Mouse (Mus musculus): ENCODE data around the gene Cd84. TPM values are rescaled to one million over a fixed set of nuclear protein-coding genes. Genes with fewer than 3 reads are reported as not detected.

Gene Cd84
- polyA plus RNA-seq, 1 experiment from 2014 or later = 0.82 TPM

GRCm38 (mm10) chr1:171921641-171922040 is 82.1 kb downstream of the Cd84 start:
- H3K9ac ChIP-seq (replicated peaks; ENCODE audit: low read depth, low read length) = no peak overlapping the region
- H3K36me3 ChIP-seq (ENCODE audit: control insufficient read depth, insufficient read depth) = no peaks in the 10 kb centered on the region
- no peaks in the 10 kb centered on the region for H3K27me3 ChIP-seq (replicated peaks; ENCODE audit: control insufficient read depth, insufficient read depth, low read length)
- H3K4me1 ChIP-seq (replicated peaks; ENCODE audit: control insufficient read depth, insufficient read depth, low read length) = no peaks in the 10 kb centered on the region
- no peaks in the 10 kb centered on the region for H3K9me3 ChIP-seq (ENCODE audit: control insufficient read depth, low read length)
- H3K4me3 ChIP-seq (replicated peaks; ENCODE audit: low read length) = no peak overlapping the region
- no peak for ATAC-seq
- no peak overlapping the region for H3K27ac ChIP-seq (ENCODE audit: low read length)
- no peak overlapping the region for H3K4me2 ChIP-seq (ENCODE audit: low read length)
- whole genome bisulfite sequencing = 81% methylated on average over 2 of the region's 2 CpGs

DNA sequence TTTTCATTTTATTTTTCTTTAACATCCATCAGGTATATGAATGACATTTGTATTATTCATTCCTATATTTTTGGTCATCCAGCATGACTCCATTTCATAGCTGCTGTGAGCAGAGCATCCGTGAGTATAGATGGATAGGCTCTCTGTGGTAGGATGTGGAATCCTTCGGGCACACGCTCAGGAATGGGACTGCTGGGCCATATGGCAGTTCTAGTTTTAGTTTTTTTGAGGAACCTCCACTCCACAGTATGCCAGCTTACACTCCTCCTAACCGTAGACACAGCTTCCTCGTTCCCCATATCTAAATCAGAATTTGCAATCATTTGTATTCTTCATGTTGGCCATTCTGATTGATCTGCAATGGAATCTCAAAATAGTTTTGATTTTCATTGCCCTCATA is 83.3 kb downstream of the Cd84 start:
- Histone ChIP-seq H3K27ac (ENCODE audit: low read length) (no peak overlapping the region), H3K9ac (replicated peaks; ENCODE audit: low read depth, low read length) (no peak overlapping the region), H3K4me1 (replicated peaks; ENCODE audit: control insufficient read depth, insufficient read depth, low read length) (no peaks in the 10 kb centered on the region), H3K36me3 (ENCODE audit: control insufficient read depth, insufficient read depth) (no peaks in the 10 kb centered on the region), H3K4me3 (replicated peaks; ENCODE audit: low read length) (no peak overlapping the region), H3K9me3 (ENCODE audit: control insufficient read depth, low read length) (no peaks in the 10 kb centered on the region), H3K4me2 (ENCODE audit: low read length) (no peak overlapping the region), H3K27me3 (replicated peaks; ENCODE audit: control insufficient read depth, insufficient read depth, low read length) (no peaks in the 10 kb centered on the region)
- WGBS = 96% methylated on average over 5 of the region's 5 CpGs
- no peak for ATAC-seq

DNA sequence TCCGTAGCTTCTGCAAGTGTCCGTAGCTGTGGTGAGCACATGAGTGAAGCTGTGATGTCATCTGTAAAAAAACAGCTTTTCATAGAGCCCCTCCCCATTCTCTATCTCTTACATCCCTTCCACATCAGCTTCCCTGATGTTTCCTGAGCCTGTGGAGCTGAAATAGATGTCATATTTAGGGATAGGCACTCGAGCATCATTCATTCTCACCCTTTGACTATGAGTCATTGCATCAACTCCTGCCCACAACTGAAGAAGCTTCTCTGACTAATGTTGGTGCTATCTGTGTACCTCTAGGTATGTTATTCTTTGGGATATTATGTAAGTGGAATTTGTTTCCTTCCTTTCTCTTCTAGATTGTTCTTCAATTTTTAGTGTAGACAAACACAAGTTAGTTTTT is 85.4 kb downstream of the Cd84 start:
- no peak for ATAC-seq
- Histone ChIP-seq H3K27me3 (replicated peaks; ENCODE audit: control insufficient read depth, insufficient read depth, low read length) (no peaks in the 10 kb centered on the region), H3K4me3 (replicated peaks; ENCODE audit: low read length) (no peak overlapping the region), H3K9ac (replicated peaks; ENCODE audit: low read depth, low read length) (no peak overlapping the region), H3K4me1 (replicated peaks; ENCODE audit: control insufficient read depth, insufficient read depth, low read length) (no peaks in the 10 kb centered on the region), H3K9me3 (ENCODE audit: control insufficient read depth, low read length) (no peaks in the 10 kb centered on the region), H3K27ac (ENCODE audit: low read length) (no peak overlapping the region), H3K36me3 (ENCODE audit: control insufficient read depth, insufficient read depth) (no peaks in the 10 kb centered on the region), H3K4me2 (ENCODE audit: low read length) (no peak overlapping the region)
- 84% methylated on average over 3 of the region's 3 CpGs for WGBS

- Histone ChIP-seq H3K4me3 (replicated peaks; ENCODE audit: low read length) (no peak overlapping the region), H3K9me3 (ENCODE audit: control insufficient read depth, low read length) (no peaks in the 10 kb centered on the region), H3K4me2 (ENCODE audit: low read length) (no peak overlapping the region), H3K27me3 (replicated peaks; ENCODE audit: control insufficient read depth, insufficient read depth, low read length) (no peaks in the 10 kb centered on the region), H3K36me3 (ENCODE audit: control insufficient read depth, insufficient read depth) (no peaks in the 10 kb centered on the region), H3K9ac (replicated peaks; ENCODE audit: low read depth, low read length) (no peak overlapping the region), H3K27ac (ENCODE audit: low read length) (no peak overlapping the region), H3K4me1 (replicated peaks; ENCODE audit: control insufficient read depth, insufficient read depth, low read length) (no peaks in the 10 kb centered on the region)
- WGBS = 54% methylated on average over 3 of the region's 3 CpGs
- no peak for ATAC-seq
Observed at GRCm38 (mm10) chr1:171933851-171934250, 94.4 kb downstream of the Cd84 start.

- Histone ChIP-seq H3K27me3 (replicated peaks; ENCODE audit: control insufficient read depth, insufficient read depth, low read length) (no peaks in the 10 kb centered on the region), H3K9ac (replicated peaks; ENCODE audit: low read depth, low read length) (no peak overlapping the region), H3K4me3 (replicated peaks; ENCODE audit: low read length) (no peak overlapping the region), H3K27ac (ENCODE audit: low read length) (no peak overlapping the region), H3K9me3 (ENCODE audit: control insufficient read depth, low read length) (no peaks in the 10 kb centered on the region), H3K36me3 (ENCODE audit: control insufficient read depth, insufficient read depth) (no peaks in the 10 kb centered on the region), H3K4me1 (replicated peaks; ENCODE audit: control insufficient read depth, insufficient read depth, low read length) (no peaks in the 10 kb centered on the region), H3K4me2 (ENCODE audit: low read length) (no peak overlapping the region)
- no peak for ATAC-seq
- 83% methylated on average over 14 of the region's 14 CpGs for WGBS
Observed at GRCm38 (mm10) chr1:171938952-171939948, 99.8 kb downstream of the Cd84 start.

Other genes with a start within 250 kb of the Cd84 start
- 0.20 TPM in 1 of 2 replicates, not detected in the other for gene Ly9, start 232.3 kb upstream of the Cd84 start, polyA plus RNA-seq (2015; fragmentation: Nextera tagmentation; extraction: Ambion mirVana)
- not detected in 2 replicates for gene Slamf7, start 186.7 kb upstream of the Cd84 start, polyA plus RNA-seq (2015; fragmentation: Nextera tagmentation; extraction: Ambion mirVana)
- 0.49 and 1.2 TPM in 2 replicates for gene Cd48, start 157.7 kb upstream of the Cd84 start, polyA plus RNA-seq (2015; fragmentation: Nextera tagmentation; extraction: Ambion mirVana)
- 0.10 and 0.24 TPM in 2 replicates for gene Slamf1, start 72.6 kb upstream of the Cd84 start, polyA plus RNA-seq (2015; fragmentation: Nextera tagmentation; extraction: Ambion mirVana)
- not detected in 2 replicates for gene Gm10521, start 56.0 kb downstream of the Cd84 start, polyA plus RNA-seq (2015; fragmentation: Nextera tagmentation; extraction: Ambion mirVana)
- gene Slamf6, start 77.8 kb downstream of the Cd84 start, polyA plus RNA-seq (2015; fragmentation: Nextera tagmentation; extraction: Ambion mirVana) = not detected in 2 replicates
- gene Vangl2, start 188.7 kb downstream of the Cd84 start, polyA plus RNA-seq (2015; fragmentation: Nextera tagmentation; extraction: Ambion mirVana) = 40.5 and 42.7 TPM in 2 replicates
- 2.0 TPM in 2 replicates for gene Nhlh1, start 217.9 kb downstream of the Cd84 start, polyA plus RNA-seq (2015; fragmentation: Nextera tagmentation; extraction: Ambion mirVana)
- gene Copa, start 242.8 kb downstream of the Cd84 start, polyA plus RNA-seq (2015; fragmentation: Nextera tagmentation; extraction: Ambion mirVana) = 235 and 242 TPM in 2 replicates
- 108 and 112 TPM in 2 replicates for gene Ncstn, start 243.1 kb downstream of the Cd84 start, polyA plus RNA-seq (2015; fragmentation: Nextera tagmentation; extraction: Ambion mirVana)